Mouse (Mus musculus) kidney, adult 2 months (tissue): ENCODE data around the gene Tanc1. TPM values are rescaled to one million over a fixed set of nuclear protein-coding genes. Genes with fewer than 3 reads are reported as not detected.

Source experiments
- DNase-seq: peaks from one replicate; pipeline ENCODE4 v3.0.0; 2021
- H3K27ac ChIP-seq: fragments of 200-500 bp; 2 replicates; pipeline ENCODE4 v1.5.1; 2012; ENCODE audit warnings: low read depth, low read length, control low read depth, inconsistent platforms; ENCODE audit not compliant: insufficient read depth
- H3K27me3 ChIP-seq: fragments of 200-500 bp; replicated peaks from 2 replicates; pipeline ENCODE4 v1.6.1; 2012; ENCODE audit warnings: mild to moderate bottlenecking, moderate library complexity, low read length, inconsistent platforms; ENCODE audit not compliant: control insufficient read depth, insufficient read depth
- H3K36me3 ChIP-seq: fragments of 200-500 bp; 2 replicates; pipeline ENCODE4 v1.6.1; 2012; ENCODE audit warnings: mild to moderate bottlenecking, moderate library complexity, low read length, inconsistent platforms; ENCODE audit not compliant: control insufficient read depth, insufficient read depth
- H3K4me1 ChIP-seq: fragments of 200-500 bp; 2 replicates; pipeline ENCODE4 v1.6.1; 2011; ENCODE audit warnings: low read length; ENCODE audit not compliant: control insufficient read depth, insufficient read depth
- H3K4me3 ChIP-seq: fragments of 200-500 bp; 2 replicates; pipeline ENCODE4 v1.5.1; 2011; ENCODE audit warnings: mild to moderate bottlenecking, low read depth, low read length, control low read depth; ENCODE audit not compliant: insufficient read depth
- CTCF ChIP-seq: fragments of 200-500 bp; conservative IDR thresholded peaks from 2 replicates; pipeline ENCODE4 v1.5.1; 2011; ENCODE audit warnings: low read depth, mild to moderate bottlenecking, control low read depth, low read length, moderate library complexity, mixed read lengths; ENCODE audit not compliant: insufficient read depth, insufficient read length
- POLR2A ChIP-seq: fragments of 200-500 bp; IDR thresholded peaks from one replicate; pipeline ENCODE4 v1.6.1; 2011; ENCODE audit warnings: low read depth, low read length, control low read depth
- WGBS: fragments of 180-500 bp; shearing (Covaris S2); methylation state at CpG from one replicate; pipeline ENCODE4 v1.1.7; 2018; 5-methylcytosine and 5-hydroxymethylcytosine counted together
- polyA plus RNA-seq: library from polyadenylated mRNA; depleted of rRNA; stranded (reverse); fragments of >200 nt; gene quantifications from 2 replicates; pipeline ENCODE4 v1.2.3, GENCODE M21; 2012

Gene Tanc1
- polyA plus RNA-seq, 1 experiment, result 24.0 TPM

DNA sequence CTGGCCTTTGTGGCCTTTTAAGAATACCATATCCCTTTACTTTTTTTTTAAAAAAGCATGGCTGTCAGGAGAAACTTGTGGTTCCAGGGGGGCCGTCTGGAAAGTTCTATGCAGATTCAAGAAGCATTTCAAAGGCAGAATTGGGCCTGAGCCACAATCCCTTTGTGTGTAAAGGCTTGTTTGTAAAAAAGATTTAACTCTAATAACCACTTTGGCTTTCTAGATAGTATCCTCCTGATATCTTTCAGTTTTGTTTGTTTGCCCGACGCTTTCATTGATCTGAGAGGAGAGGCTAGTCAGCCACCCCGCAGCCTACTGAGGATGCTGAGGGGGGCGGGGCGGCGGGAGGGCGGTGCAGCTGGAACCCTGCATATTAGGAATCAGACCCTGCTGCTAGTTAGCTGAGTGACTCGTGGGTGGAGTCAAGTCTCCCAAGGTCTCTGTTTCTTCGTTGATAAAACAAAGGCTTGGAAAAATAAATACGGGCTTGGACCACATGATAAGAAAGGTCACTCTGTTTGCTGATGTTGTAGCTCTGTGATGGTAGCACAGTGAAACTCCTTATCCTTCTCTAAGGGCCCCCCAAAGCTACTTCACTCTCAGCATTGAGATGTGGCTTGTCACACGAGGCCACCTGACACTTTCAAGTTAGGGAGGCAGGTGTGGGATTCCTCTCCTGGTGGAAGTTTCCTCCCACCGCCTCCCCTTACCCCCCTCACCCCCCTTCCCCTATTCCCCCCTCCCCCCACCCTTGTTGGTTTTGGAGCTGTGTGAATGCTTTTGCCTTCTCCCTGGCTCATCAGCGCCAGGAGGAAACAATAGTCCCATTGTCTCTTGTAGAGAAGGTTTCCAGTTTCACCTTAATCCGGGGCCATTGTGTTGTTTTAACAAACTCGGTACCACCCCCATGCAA, 86.1 kb downstream of the Tanc1 start:
- peaks cover 16% of the 10 kb centered on the region for H3K4me1 ChIP-seq
- no peak overlapping the region for H3K27ac ChIP-seq
- TF ChIP-seq CTCF (no peak), POLR2A (no peak)
- H3K36me3 ChIP-seq, result no peaks in the 10 kb centered on the region
- no peaks in the 10 kb centered on the region for H3K27me3 ChIP-seq
- DNase-seq, result no peak
- 17% methylated on average over 16 of the region's 16 CpGs for WGBS
- H3K4me3 ChIP-seq, result no peak overlapping the region

DNA sequence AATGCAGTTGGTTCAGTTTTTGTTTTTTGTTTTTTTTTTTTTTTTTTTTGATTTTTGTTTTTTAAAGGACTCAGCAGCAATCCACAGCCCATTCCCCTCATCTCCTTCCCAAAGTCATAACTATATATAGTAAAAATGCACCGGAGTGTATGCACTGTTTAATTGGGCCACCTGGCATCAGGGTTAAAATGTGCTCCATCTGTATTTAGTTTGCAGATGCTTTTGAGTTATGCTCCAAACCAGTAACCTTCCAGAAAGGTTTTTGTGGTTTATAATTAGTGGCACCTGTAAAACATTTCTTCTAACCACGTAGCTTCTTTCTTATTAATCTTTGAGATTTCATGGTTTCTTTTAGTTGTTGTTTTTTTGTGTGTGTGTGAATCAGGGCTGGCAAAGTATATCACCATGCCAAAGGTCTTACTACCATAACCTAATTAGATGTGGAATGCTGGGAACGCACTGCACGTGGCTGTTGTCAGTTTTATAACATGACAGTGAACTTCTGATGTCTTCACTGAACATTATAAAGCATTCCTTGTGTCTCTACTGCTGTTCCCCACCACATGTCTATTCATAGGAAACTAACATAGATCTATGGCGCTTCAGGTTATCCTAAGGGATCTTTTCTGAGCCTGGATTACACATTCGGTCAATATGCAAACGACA, 86.9 kb downstream of the Tanc1 start:
- Histone ChIP-seq H3K4me3 (no peak overlapping the region), H3K27me3 (no peaks in the 10 kb centered on the region), H3K27ac (peak overlapping the region; percentile 32; the same call in 1 of the 2 replicates), H3K36me3 (no peaks in the 10 kb centered on the region), H3K4me1 (peaks cover 16% of the 10 kb centered on the region)
- WGBS, result 44% methylated on average over 7 of the region's 7 CpGs
- TF ChIP-seq POLR2A (no peak), CTCF (no peak)
- DNase-seq, result peak; percentile 43

DNA sequence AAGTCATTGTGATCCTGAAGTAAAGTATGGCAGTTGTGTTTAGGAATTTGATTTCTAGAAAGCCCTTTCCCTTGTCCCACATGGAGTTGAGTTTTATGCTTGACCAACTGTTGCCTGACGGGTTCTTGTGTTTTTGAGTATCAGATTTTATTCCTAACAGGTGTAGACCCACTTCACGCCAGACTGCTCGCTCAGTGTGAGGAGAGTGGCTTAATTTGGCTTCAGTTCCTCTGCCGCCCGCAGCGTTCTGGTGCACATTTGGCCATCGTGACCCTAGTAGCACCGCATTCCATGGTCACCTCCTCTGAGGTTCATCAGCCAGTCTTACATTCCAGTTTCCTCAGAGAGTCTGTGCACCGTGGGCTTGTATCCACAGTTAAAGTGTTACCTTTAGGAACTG, 88.1 kb downstream of the Tanc1 start:
- Histone ChIP-seq H3K27ac (peak overlapping the region; percentile 25; the same call in 1 of the 2 replicates), H3K4me3 (no peak overlapping the region), H3K4me1 (peaks cover 16% of the 10 kb centered on the region), H3K36me3 (no peaks in the 10 kb centered on the region), H3K27me3 (no peaks in the 10 kb centered on the region)
- WGBS, result 32% methylated on average over 9 of the region's 9 CpGs
- peak; percentile 89 for DNase-seq
- no peak for TF ChIP-seq POLR2A
- no peak; the same call in 1 of the 2 replicates for TF ChIP-seq CTCF

DNA sequence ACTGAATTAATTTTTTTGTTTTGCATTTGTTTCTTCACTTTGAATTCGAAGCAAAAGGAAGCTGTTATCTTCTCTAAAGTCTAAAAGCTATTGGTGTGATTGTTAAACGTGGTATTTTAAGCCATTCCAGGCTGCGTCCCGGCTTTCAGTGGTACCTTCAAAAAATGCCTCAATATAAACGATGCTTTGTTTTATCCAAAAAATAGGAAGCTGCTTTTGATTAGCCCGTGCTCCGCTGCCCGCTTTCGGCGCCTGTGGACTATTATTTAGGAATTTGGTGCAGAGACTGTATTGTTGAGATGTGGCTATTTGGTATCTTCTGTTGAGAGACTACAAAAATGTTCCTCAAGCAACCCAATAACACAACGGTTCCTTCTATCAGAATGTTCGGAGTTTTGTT, 93.4 kb downstream of the Tanc1 start:
- H3K4me1 ChIP-seq, result no peaks in the 10 kb centered on the region; the same call in 1 of the 2 replicates
- WGBS, result 93% methylated on average over 12 of the region's 12 CpGs
- no peak overlapping the region for H3K4me3 ChIP-seq

DNA sequence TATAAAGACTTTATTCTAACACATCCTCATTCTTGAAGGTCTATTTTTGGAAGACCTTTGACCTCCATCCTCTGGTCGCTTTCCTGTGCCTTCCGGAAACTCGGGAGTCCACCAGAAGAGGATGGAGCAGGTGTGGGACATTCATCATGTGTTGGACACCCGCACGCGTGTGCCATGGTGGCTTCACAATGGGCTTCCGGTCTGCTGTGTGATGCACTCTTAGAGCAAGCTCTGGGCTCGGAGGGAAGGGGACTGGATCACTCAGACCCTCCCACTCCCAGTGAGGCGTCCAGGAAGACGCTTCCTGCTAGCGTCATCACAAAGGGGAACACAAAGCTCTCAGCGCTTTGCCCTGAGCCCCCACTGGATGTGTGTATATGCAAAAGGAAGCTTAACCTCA, 95.0 kb downstream of the Tanc1 start:
- no peaks in the 10 kb centered on the region for H3K36me3 ChIP-seq
- H3K27me3 ChIP-seq, result no peaks in the 10 kb centered on the region
- H3K4me1 ChIP-seq, result 0 out of 2 replicates have a peak, but pooled peaks cover under 1% of the 10 kb centered on the region
- no peak overlapping the region for H3K27ac ChIP-seq
- no peak overlapping the region for H3K4me3 ChIP-seq
- DNase-seq, result peak; percentile 59
- 71% methylated on average over 12 of the region's 12 CpGs for WGBS
- no peak for TF ChIP-seq CTCF
- no peak for TF ChIP-seq POLR2A

More for the DNA sequence above, 93.4 kb downstream of the Tanc1 start:
- Histone ChIP-seq H3K36me3 (no peaks in the 10 kb centered on the region), H3K27ac (no peak overlapping the region), H3K27me3 (no peaks in the 10 kb centered on the region)
- TF ChIP-seq POLR2A (no peak), CTCF (no peak)
- DNase-seq, result no peak

DNA sequence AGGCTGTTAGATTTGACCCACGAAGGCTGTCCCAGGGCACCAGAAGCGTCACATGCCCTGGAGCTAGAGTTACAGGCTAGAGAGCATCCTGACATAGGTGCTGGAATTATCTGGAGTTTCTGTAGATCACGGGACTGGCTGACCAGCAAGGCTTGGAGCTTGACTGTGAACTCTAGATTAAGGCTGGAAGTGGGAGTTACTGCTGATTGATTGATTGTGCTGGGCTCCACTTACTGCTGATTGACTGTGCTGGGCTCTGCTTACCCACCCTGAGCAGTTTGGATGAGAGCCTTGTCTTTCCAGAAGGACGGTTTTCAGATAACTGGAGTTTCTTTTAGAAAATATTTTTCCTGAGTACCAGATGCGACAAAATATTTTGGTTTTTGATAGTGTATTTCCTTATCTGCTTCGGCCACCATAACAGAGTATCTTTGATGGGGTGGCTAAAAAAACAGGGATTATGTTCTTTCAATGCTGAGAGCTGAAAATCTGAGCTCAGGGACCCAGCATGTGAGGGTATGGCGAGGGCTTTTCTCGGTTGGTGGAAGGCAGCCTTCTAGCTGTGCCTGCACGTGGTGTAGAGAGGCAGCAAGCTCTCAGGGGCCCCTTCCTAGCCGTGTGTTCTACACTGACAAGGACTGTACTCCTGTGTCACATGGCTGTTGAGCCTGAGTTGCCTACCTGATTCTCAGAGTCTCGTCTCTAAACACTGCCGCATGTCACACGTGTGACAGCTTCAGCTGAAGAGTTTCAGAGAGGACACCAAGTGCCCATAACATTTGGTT, 96.3 kb downstream of the Tanc1 start:
- Histone ChIP-seq H3K27ac (no peak overlapping the region), H3K36me3 (no peaks in the 10 kb centered on the region), H3K27me3 (no peaks in the 10 kb centered on the region), H3K4me1 (0 out of 2 replicates have a peak, but pooled peaks cover 2% of the 10 kb centered on the region), H3K4me3 (no peak overlapping the region)
- WGBS, result 67% methylated on average over 13 of the region's 13 CpGs
- no peak for DNase-seq
- TF ChIP-seq CTCF (no peak), POLR2A (no peak)

DNA sequence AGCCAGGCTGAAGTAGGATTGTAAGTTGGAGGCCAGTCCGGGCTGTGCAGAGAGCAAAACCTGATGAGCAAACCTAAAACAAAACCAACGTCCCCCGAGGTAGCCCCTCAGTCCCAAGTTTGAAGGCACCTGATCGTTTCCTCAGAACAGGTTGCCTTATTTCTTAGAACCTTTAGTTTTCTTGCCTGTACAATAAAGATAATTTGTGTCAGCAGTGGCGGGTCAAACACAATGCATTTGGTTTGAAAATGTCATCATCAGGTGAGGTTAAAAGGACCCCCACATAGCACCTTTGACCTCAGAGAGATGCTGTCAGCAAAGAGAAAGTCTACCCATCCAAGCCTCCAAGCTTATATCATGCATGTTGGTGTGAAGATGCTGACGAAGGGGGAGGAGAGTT, 98.9 kb downstream of the Tanc1 start:
- TF ChIP-seq CTCF (no peak), POLR2A (no peak)
- DNase-seq, result no peak
- no peaks in the 10 kb centered on the region for H3K36me3 ChIP-seq
- peaks cover 7% of the 10 kb centered on the region for H3K4me1 ChIP-seq
- H3K4me3 ChIP-seq, result no peak overlapping the region
- no peaks in the 10 kb centered on the region for H3K27me3 ChIP-seq
- 81% methylated on average over 6 of the region's 6 CpGs for WGBS
- H3K27ac ChIP-seq, result no peak overlapping the region
